Mouse (Mus musculus): Measurements from ENCODE around the gene Pik3c2g. TPM values are rescaled to one million over a fixed set of nuclear protein-coding genes. Genes with fewer than 3 reads are reported as not detected.

The Pik3c2g gene
- polyA plus RNA-seq, 1 experiment from 2014 or later = 0.25 TPM

DNA sequence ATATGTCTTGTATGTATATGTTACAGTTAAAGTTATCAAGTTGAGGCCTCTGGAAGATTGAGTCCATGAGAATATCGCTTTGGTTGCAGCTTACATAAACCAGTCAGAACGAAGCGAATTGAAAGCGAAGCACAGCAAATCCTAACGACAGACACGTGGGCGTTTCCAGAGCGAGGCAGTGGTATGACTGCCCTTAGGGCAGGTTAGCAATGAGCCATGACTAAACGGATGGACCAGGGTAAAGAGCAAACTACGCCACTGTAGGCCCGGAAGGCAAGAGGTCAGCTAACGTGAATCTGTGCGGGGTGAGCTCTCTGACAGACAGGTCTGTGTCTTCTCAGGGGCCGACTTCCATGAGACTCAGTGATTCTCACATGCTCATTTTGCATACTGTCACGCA, 1.4 kb downstream of the Pik3c2g start:
- Histone ChIP-seq H3K4me3 (ENCODE audit: low read depth, low read length) (no peak overlapping the region), H3K4me2 (ENCODE audit: low read length) (no peak overlapping the region), H3K9ac (ENCODE audit: low read depth, low read length) (no peak overlapping the region), H3K9me3 (replicated peaks; ENCODE audit: control insufficient read depth, low read length, poor library complexity, severe bottlenecking) (no peaks in the 10 kb centered on the region), H3K27ac (ENCODE audit: low read length) (no peak overlapping the region), H3K36me3 (ENCODE audit: control insufficient read depth, insufficient read depth, low read length) (no peaks in the 10 kb centered on the region), H3K4me1 (ENCODE audit: control insufficient read depth, insufficient read depth, low read length) (no peaks in the 10 kb centered on the region; the same call in 1 of the 2 replicates), H3K27me3 (ENCODE audit: control insufficient read depth, insufficient read depth, low read depth, low read length) (no peaks in the 10 kb centered on the region)
- WGBS = 47% methylated on average over 15 of the region's 15 CpGs
- no peak for ATAC-seq

DNA sequence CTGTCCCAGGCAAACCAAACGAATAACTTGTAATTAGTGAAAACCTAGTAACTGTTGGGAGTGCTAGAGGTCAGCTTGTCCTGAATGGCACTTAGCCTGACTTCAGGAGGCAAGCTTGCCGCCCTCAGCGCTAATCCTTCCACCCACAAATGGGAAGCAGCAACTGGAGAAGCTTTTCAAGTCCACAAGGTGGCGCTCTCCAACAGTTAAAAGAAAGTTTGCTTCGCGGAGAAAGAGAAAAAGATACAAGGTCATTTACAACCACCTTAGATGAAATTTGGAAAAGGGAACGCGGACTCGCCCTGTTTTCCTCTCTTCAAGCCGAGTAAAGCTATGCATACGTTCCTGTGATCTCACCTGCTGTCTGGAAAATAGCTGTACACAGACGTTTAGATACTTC, 2.3 kb downstream of the Pik3c2g start:
- no peaks in the 10 kb centered on the region for H3K27me3 ChIP-seq (ENCODE audit: control insufficient read depth, insufficient read depth, low read depth, low read length)
- H3K4me3 ChIP-seq (ENCODE audit: low read depth, low read length) = no peak overlapping the region
- no peaks in the 10 kb centered on the region; the same call in 1 of the 2 replicates for H3K4me1 ChIP-seq (ENCODE audit: control insufficient read depth, insufficient read depth, low read length)
- H3K9ac ChIP-seq (ENCODE audit: low read depth, low read length) = no peak overlapping the region
- ATAC-seq = no peak
- no peaks in the 10 kb centered on the region for H3K36me3 ChIP-seq (ENCODE audit: control insufficient read depth, insufficient read depth, low read length)
- no peaks in the 10 kb centered on the region for H3K9me3 ChIP-seq (replicated peaks; ENCODE audit: control insufficient read depth, low read length, poor library complexity, severe bottlenecking)
- 8% methylated on average over 12 of the region's 12 CpGs for WGBS
- H3K4me2 ChIP-seq (ENCODE audit: low read length) = peak overlapping the region; percentile 33; the same call in 1 of the 2 replicates
- no peak overlapping the region for H3K27ac ChIP-seq (ENCODE audit: low read length)

DNA sequence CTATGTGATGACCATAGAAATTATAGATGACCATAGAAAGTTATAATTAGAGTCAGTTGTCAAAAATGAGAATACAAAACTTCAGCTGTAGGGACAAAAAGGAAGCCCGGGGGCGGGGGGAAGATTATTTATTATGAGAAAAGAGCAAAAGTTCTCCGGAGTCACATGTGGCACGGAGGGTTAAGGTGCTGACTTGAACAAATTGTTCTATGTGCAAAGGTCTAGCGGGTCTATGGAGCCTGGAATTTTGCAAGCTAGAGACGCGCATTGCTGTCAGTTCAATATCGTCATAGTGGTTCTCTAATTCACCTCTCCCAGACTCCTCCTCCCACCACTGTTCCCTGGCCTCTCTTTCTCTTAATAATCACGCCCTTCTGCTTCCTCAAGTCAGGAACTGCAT, 2.8 kb downstream of the Pik3c2g start:
- WGBS = 74% methylated on average over 9 of the region's 9 CpGs

DNA sequence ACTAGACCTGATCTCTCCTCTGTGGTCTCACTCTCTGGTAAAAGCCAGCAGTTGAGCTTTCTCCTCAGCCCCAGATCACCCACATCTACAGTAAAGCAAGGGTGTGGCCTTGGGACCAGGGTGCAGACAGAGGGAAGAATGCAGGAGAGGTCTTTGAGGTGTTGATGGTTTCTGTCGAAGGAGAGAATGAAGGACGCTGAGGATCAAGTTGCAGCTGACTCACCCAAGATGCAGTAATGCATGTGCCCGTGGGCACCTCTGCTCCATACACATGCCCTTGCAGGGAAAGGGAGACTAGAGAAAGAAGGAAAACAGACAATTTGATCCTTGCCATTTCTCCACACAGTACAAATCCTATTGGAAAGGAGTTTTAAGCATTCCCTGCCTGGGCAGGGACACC, 5.1 kb downstream of the Pik3c2g start:
- H3K4me2 ChIP-seq (ENCODE audit: low read length) = no peak overlapping the region
- no peaks in the 10 kb centered on the region; the same call in 1 of the 2 replicates for H3K4me1 ChIP-seq (ENCODE audit: control insufficient read depth, insufficient read depth, low read length)
- no peak for ATAC-seq
- WGBS = 66% methylated on average over 3 of the region's 3 CpGs
- no peaks in the 10 kb centered on the region for H3K9me3 ChIP-seq (replicated peaks; ENCODE audit: control insufficient read depth, low read length, poor library complexity, severe bottlenecking)
- H3K27me3 ChIP-seq (ENCODE audit: control insufficient read depth, insufficient read depth, low read depth, low read length) = no peaks in the 10 kb centered on the region
- no peaks in the 10 kb centered on the region for H3K36me3 ChIP-seq (ENCODE audit: control insufficient read depth, insufficient read depth, low read length)
- no peak overlapping the region for H3K4me3 ChIP-seq (ENCODE audit: low read depth, low read length)
- H3K27ac ChIP-seq (ENCODE audit: low read length) = no peak overlapping the region
- no peak overlapping the region for H3K9ac ChIP-seq (ENCODE audit: low read depth, low read length)

More for the DNA sequence above, 2.8 kb downstream of the Pik3c2g start:
- no peak overlapping the region for H3K4me3 ChIP-seq (ENCODE audit: low read depth, low read length)
- no peaks in the 10 kb centered on the region for H3K36me3 ChIP-seq (ENCODE audit: control insufficient read depth, insufficient read depth, low read length)
- no peaks in the 10 kb centered on the region for H3K27me3 ChIP-seq (ENCODE audit: control insufficient read depth, insufficient read depth, low read depth, low read length)
- no peak for ATAC-seq
- no peak overlapping the region for H3K4me2 ChIP-seq (ENCODE audit: low read length)
- H3K27ac ChIP-seq (ENCODE audit: low read length) = no peak overlapping the region
- H3K9ac ChIP-seq (ENCODE audit: low read depth, low read length) = no peak overlapping the region
- no peaks in the 10 kb centered on the region for H3K9me3 ChIP-seq (replicated peaks; ENCODE audit: control insufficient read depth, low read length, poor library complexity, severe bottlenecking)
- H3K4me1 ChIP-seq (ENCODE audit: control insufficient read depth, insufficient read depth, low read length) = no peaks in the 10 kb centered on the region; the same call in 1 of the 2 replicates

DNA sequence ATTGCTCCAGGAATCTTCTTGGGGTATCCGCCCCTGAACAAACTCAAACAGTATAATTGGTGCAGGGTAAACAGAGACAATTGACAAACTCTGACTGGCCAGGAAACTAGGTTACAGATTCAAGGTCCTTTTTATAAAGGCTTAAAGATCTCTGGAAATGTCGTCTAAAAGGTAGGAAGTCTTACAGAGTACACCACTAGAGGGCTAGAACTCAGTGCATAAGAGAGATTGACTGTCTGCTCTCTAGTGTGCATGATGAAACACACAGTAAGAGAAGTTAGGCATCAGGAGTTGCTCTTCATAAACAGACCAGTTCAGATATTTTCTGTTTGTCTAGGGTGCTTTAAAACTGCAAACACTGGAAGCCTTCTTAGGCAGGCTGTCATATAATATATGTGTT, 9.4 kb downstream of the Pik3c2g start:
- no peak overlapping the region for H3K4me3 ChIP-seq (ENCODE audit: low read depth, low read length)
- 45% methylated on average over 2 of the region's 2 CpGs for WGBS
- H3K4me1 ChIP-seq (ENCODE audit: control insufficient read depth, insufficient read depth, low read length) = no peaks in the 10 kb centered on the region
- no peaks in the 10 kb centered on the region for H3K36me3 ChIP-seq (ENCODE audit: control insufficient read depth, insufficient read depth, low read length)
- H3K27me3 ChIP-seq (ENCODE audit: control insufficient read depth, insufficient read depth, low read depth, low read length) = no peaks in the 10 kb centered on the region
- peak; percentile 48; the same call in 1 of the 2 replicates for ATAC-seq
- H3K27ac ChIP-seq (ENCODE audit: low read length) = no peak overlapping the region
- no peak overlapping the region for H3K4me2 ChIP-seq (ENCODE audit: low read length)
- H3K9me3 ChIP-seq (replicated peaks; ENCODE audit: control insufficient read depth, low read length, poor library complexity, severe bottlenecking) = no peaks in the 10 kb centered on the region
- no peak overlapping the region for H3K9ac ChIP-seq (ENCODE audit: low read depth, low read length)

DNA sequence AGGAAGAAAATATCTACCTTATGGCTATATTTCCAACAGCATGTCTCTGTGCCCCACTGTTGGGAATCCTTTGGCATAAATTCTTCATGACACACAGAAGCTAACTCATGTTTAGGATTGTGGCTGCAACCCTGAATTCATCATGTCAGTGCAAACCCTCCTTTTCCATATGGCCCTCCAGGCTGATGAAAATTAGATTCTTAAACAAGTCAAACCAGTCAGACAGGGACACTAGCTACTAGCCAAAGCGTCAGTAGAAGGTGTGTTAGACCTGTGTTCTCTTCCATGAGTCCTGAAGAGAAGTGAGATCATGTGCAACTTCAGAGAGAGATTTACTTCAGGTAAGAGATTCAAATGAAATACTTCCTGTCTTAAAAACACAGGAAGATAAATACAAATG, 12.2 kb downstream of the Pik3c2g start:
- ATAC-seq = no peak
- Histone ChIP-seq H3K4me1 (ENCODE audit: control insufficient read depth, insufficient read depth, low read length) (no peaks in the 10 kb centered on the region), H3K4me3 (ENCODE audit: low read depth, low read length) (no peak overlapping the region), H3K27ac (ENCODE audit: low read length) (no peak overlapping the region), H3K27me3 (ENCODE audit: control insufficient read depth, insufficient read depth, low read depth, low read length) (no peaks in the 10 kb centered on the region), H3K9me3 (replicated peaks; ENCODE audit: control insufficient read depth, low read length, poor library complexity, severe bottlenecking) (no peaks in the 10 kb centered on the region), H3K4me2 (ENCODE audit: low read length) (no peak overlapping the region), H3K36me3 (ENCODE audit: control insufficient read depth, insufficient read depth, low read length) (no peaks in the 10 kb centered on the region), H3K9ac (ENCODE audit: low read depth, low read length) (no peak overlapping the region)
- WGBS = 90% methylated on average over 1 of the region's 1 CpGs

DNA sequence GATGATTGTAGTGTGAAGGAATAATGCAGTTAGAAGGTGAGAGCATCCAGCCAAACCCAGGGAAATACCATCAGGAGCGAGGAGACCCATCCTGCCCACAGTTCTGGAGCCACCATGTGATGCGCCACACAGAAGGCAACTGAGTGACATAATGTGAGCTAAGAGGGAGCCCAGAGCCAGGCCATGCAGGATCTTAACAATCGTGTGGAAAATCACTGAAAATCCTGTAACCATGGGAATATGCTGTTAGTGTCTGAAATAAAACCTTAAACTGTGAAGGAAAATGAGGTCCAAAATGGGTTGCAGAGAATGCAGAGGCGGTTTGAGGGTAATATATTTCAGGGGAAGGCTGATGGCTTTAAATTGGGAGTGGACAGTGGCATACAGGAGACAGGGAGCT, 31.8 kb downstream of the Pik3c2g start:
- ATAC-seq = no peak
- no peaks in the 10 kb centered on the region for H3K4me1 ChIP-seq (ENCODE audit: control insufficient read depth, insufficient read depth, low read length)
- H3K9me3 ChIP-seq (replicated peaks; ENCODE audit: control insufficient read depth, low read length, poor library complexity, severe bottlenecking) = no peaks in the 10 kb centered on the region
- no peaks in the 10 kb centered on the region for H3K27me3 ChIP-seq (ENCODE audit: control insufficient read depth, insufficient read depth, low read depth, low read length)
- 86% methylated on average over 4 of the region's 4 CpGs for WGBS
- no peak overlapping the region for H3K4me2 ChIP-seq (ENCODE audit: low read length)
- no peak overlapping the region for H3K9ac ChIP-seq (ENCODE audit: low read depth, low read length)
- H3K4me3 ChIP-seq (ENCODE audit: low read depth, low read length) = no peak overlapping the region
- H3K36me3 ChIP-seq (ENCODE audit: control insufficient read depth, insufficient read depth, low read length) = no peaks in the 10 kb centered on the region
- H3K27ac ChIP-seq (ENCODE audit: low read length) = no peak overlapping the region

DNA sequence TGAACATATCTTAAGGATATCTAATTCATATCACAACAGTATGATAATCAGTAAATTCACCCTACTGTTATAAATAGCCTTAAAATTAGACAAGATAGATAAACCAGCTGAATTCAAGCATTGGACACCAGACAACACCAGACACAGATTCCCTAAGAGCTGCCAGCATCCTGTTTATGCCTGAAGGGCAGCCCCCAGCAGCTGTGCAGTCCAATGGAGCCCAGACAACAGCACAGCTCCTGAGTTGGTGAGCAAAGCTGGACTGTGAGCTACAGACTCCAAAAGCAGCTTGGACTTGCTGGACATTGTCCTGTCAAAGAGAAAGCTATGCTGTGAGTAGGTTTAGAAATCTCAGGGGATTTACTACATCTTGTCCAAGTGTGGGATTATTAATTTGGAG, 37.7 kb downstream of the Pik3c2g start:
- Histone ChIP-seq H3K4me1 (ENCODE audit: control insufficient read depth, insufficient read depth, low read length) (no peaks in the 10 kb centered on the region), H3K9me3 (replicated peaks; ENCODE audit: control insufficient read depth, low read length, poor library complexity, severe bottlenecking) (no peaks in the 10 kb centered on the region), H3K36me3 (ENCODE audit: control insufficient read depth, insufficient read depth, low read length) (no peaks in the 10 kb centered on the region), H3K4me3 (ENCODE audit: low read depth, low read length) (no peak overlapping the region), H3K27me3 (ENCODE audit: control insufficient read depth, insufficient read depth, low read depth, low read length) (no peaks in the 10 kb centered on the region), H3K9ac (ENCODE audit: low read depth, low read length) (no peak overlapping the region), H3K27ac (ENCODE audit: low read length) (no peak overlapping the region), H3K4me2 (ENCODE audit: low read length) (no peak overlapping the region)
- no peak for ATAC-seq

DNA sequence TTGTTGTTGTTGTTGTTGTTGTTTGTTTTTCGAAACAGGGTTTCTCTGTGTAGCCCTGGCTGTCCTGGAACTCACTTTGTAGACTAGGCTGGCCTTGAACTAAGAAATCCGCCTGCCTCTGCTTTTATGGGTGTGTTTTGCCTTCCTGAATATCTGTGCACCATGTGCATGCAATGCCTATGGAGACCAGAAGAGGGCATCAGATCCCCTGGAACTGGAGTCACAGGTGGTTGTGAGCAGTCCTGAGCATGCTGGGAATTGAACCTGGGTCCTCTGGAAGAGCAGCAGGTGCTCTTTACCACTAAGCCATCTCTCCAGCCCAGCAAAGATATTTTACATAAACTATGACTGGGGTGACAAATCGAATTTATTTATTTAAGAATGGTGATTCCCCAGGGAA, 47.5 kb downstream of the Pik3c2g start:
- H3K9me3 ChIP-seq (replicated peaks; ENCODE audit: control insufficient read depth, low read length, poor library complexity, severe bottlenecking) = no peaks in the 10 kb centered on the region
- no peaks in the 10 kb centered on the region for H3K27me3 ChIP-seq (ENCODE audit: control insufficient read depth, insufficient read depth, low read depth, low read length)
- H3K9ac ChIP-seq (ENCODE audit: low read depth, low read length) = no peak overlapping the region
- ATAC-seq = no peak
- WGBS = 87% methylated on average over 3 of the region's 3 CpGs
- no peaks in the 10 kb centered on the region for H3K4me1 ChIP-seq (ENCODE audit: control insufficient read depth, insufficient read depth, low read length)
- no peak overlapping the region for H3K4me3 ChIP-seq (ENCODE audit: low read depth, low read length)
- no peaks in the 10 kb centered on the region for H3K36me3 ChIP-seq (ENCODE audit: control insufficient read depth, insufficient read depth, low read length)
- H3K27ac ChIP-seq (ENCODE audit: low read length) = no peak overlapping the region
- H3K4me2 ChIP-seq (ENCODE audit: low read length) = no peak overlapping the region

DNA sequence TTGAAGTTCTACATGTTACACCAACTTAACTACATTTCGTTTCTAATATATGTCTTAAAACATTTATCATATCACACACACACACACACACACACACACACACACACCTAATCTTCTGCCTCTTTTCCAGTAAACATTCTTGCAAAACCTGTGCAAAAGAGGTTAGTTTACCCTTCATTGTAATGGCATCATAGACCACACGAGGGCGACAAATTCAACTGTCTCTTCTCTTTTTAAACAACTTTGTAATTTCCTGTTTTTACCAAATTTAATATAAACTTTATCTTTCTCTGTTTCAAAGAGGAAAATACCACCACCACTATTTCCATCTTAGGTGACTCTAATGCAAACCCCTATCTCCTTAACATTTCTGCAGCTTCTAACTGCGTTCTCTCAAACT, 68.4 kb downstream of the Pik3c2g start:
- Histone ChIP-seq H3K4me2 (ENCODE audit: low read length) (no peak overlapping the region), H3K27me3 (ENCODE audit: control insufficient read depth, insufficient read depth, low read depth, low read length) (no peaks in the 10 kb centered on the region), H3K9me3 (replicated peaks; ENCODE audit: control insufficient read depth, low read length, poor library complexity, severe bottlenecking) (no peaks in the 10 kb centered on the region), H3K4me3 (ENCODE audit: low read depth, low read length) (no peak overlapping the region), H3K4me1 (ENCODE audit: control insufficient read depth, insufficient read depth, low read length) (no peaks in the 10 kb centered on the region), H3K27ac (ENCODE audit: low read length) (no peak overlapping the region), H3K9ac (ENCODE audit: low read depth, low read length) (no peak overlapping the region), H3K36me3 (ENCODE audit: control insufficient read depth, insufficient read depth, low read length) (no peaks in the 10 kb centered on the region)
- WGBS = 33% methylated on average over 4 of the region's 4 CpGs
- ATAC-seq = no peak

Measured in midbrain, embryonic 16.5 days (tissue).